8 mouse cellular contexts compared by ENCODE assay signal in the genomic region with DNA sequence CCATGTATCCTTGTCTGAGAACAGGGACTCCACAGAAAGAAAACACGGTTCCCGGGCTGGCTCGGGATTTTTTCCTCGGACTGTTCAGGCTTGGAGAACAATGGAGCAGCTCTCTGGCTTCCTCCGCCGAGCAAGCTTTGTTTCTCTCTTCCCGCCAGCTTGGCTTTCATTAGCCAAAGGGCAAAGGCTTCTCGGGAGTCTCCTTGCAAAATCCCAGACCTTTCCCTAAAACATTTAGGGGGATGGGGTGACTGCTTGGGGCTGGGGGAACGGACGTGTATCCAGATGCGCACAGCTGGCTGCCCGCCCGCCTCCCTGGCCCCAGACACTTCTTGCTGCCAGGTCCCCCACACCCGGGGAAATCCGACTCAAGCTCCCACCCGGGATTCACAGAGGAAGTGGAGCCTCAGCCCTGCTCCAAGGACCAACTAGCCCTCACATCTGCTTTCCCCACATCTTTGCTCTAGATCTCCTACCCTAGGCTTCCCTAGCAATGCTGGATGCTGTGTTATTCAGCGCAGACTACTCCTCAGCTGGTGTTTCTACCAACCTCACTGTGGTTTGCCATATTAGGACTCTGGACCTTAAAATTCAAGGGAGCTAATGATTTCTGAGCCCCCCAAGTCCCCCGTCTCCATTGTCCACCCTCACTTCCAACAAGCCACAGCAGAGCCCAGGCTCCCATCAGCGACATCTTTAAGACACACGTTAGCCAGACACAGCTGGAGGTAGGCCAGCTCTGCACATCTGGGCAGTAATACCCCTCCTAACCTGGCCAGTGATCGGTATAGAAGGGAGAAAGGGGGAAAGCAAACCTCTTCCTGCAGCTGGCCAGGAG. TPM values are rescaled to one million over a fixed set of nuclear protein-coding genes. Genes with fewer than 3 reads are reported as not detected.
DNase-seq lines count a peak whose midpoint lies in the region; ATAC-seq lines count a peak whose summit lies in the region.

No protein-coding gene starts in this region.

- peaks cover 66% of the 10 kb centered on the region for H3K4me1 ChIP-seq in forebrain, embryonic 15.5 days
- peaks cover 46% of the 10 kb centered on the region for H3K4me1 ChIP-seq in hindbrain, embryonic 16.5 days (ENCODE audit: control insufficient read depth, insufficient read depth, low read depth, low read length)

- peak overlapping the region; percentile 87 for H3K9ac ChIP-seq in forebrain, embryonic 15.5 days (replicated peaks)
- peak overlapping the region; percentile 86 for H3K9ac ChIP-seq in hindbrain, embryonic 16.5 days (ENCODE audit: low read depth, low read length)

- no peak for ATAC-seq in forebrain, embryonic 15.5 days (replicated peaks)
- ATAC-seq in hindbrain, embryonic 16.5 days: no peak
- ATAC-seq in megakaryocyte-erythroid progenitor cell, adult 5-6 weeks (replicated peaks; ENCODE audit: low FRiP score, low TSS enrichment, poor library complexity, severe bottlenecking): no peak

- H3K4me2 ChIP-seq in forebrain, embryonic 15.5 days (replicated peaks): peak overlapping the region; percentile 69
- peak overlapping the region; percentile 86 for H3K4me2 ChIP-seq in hindbrain, embryonic 16.5 days (ENCODE audit: low read length)

- peaks cover 3% of the 10 kb centered on the region; the same call in 1 of the 2 replicates for H3K36me3 ChIP-seq in forebrain, embryonic 15.5 days
- no peaks in the 10 kb centered on the region for H3K36me3 ChIP-seq in hindbrain, embryonic 16.5 days (ENCODE audit: control insufficient read depth, insufficient read depth, low read length)

- H3K9me3 ChIP-seq in forebrain, embryonic 15.5 days: no peaks in the 10 kb centered on the region
- no peaks in the 10 kb centered on the region for H3K9me3 ChIP-seq in hindbrain, embryonic 16.5 days (ENCODE audit: control insufficient read depth, low read length)

- peak; percentile 46 to 66 for DNase-seq in layer of hippocampus, postnatal 10 days (ENCODE audit: low spot score in 2 of 2)
- DNase-seq in layer of hippocampus, adult 11-12 months (ENCODE audit: low spot score): no peak
- peak; percentile 30 for DNase-seq in lung, postnatal 36 days
- DNase-seq in c-Kit-positive CD71-positive TER-119-positive erythroid progenitor cells, embryonic 14.5 days (ENCODE audit: low spot score): no peak
- no peak for DNase-seq in spleen, adult 12 weeks (ENCODE audit: low spot score)

- H3K4me3 ChIP-seq in forebrain, embryonic 15.5 days: peak overlapping the region; percentile 74
- H3K4me3 ChIP-seq in hindbrain, embryonic 16.5 days (ENCODE audit: low read length): peak overlapping the region; percentile 79

- H3K27ac ChIP-seq in forebrain, embryonic 15.5 days (replicated peaks): peak overlapping the region; percentile 96
- peak overlapping the region; percentile 94 for H3K27ac ChIP-seq in hindbrain, embryonic 16.5 days (ENCODE audit: low read depth, low read length)

- under 1% methylated on average over 21 of the region's 21 CpGs for WGBS in forebrain, embryonic 15.5 days
- WGBS in hindbrain, embryonic 16.5 days: 4% methylated on average over 21 of the region's 21 CpGs

- H3K27me3 ChIP-seq in forebrain, embryonic 15.5 days: no peaks in the 10 kb centered on the region
- H3K27me3 ChIP-seq in hindbrain, embryonic 16.5 days (replicated peaks; ENCODE audit: control insufficient read depth, insufficient read depth, low read length): no peaks in the 10 kb centered on the region

RNA-seq across cellular contexts. Expression of a gene that starts 23.2 kb away (rescaled TPM):
- total RNA-seq in layer of hippocampus, postnatal 10 days (2021): 100 to 1,000 TPM; 214 to 218 TPM
- 48.1 and 51.1 TPM in 2 replicates for polyA plus RNA-seq in forebrain, embryonic 15.5 days (2015; fragmentation: Nextera tagmentation; extraction: Ambion mirVana)
- polyA plus RNA-seq in hindbrain, embryonic 16.5 days (2015; fragmentation: Nextera tagmentation; extraction: Ambion mirVana): 48.8 and 50.1 TPM in 2 replicates
- total RNA-seq in megakaryocyte-erythroid progenitor cell, adult 5-6 weeks (2014; fragmentation: Nextera tagmentation): 0.79 and 3.6 TPM in 2 replicates
- total RNA-seq in megakaryocyte-erythroid progenitor cell, adult 5-6 weeks (2017): 0.30 and 0.47 TPM in 2 replicates

Comparison
In these comparisons a context has a peak if more than half of its experiments do, and no peak if none do; other contexts are left out.
1. DNase-seq: peak in layer of hippocampus, postnatal 10 days (2 of 2) and lung, postnatal 36 days (single experiment); none in layer of hippocampus, adult 11-12 months (single experiment), c-Kit-positive CD71-positive TER-119-positive erythroid progenitor cells, embryonic 14.5 days (single experiment) and spleen, adult 12 weeks (single experiment).
2. RNA of a gene that starts 23.2 kb away (total RNA-seq): 214 to 218 TPM in layer of hippocampus, postnatal 10 days; 0.30 to 3.6 TPM in megakaryocyte-erythroid progenitor cell, adult 5-6 weeks; every median in the first group is over 10 times any median in the second.